Mouse (Mus musculus) midbrain, embryonic 13.5 days (tissue): Measurements from ENCODE around the gene Mfsd1. TPM values are rescaled to one million over a fixed set of nuclear protein-coding genes. Genes with fewer than 3 reads are reported as not detected.

Experiments used
- ATAC-seq: fragments of 200-750 bp; cut with Nextera tagmentation; 2 replicates; pipeline ENCODE4 v1.8.0; 2017; ENCODE audit warnings: mild to moderate bottlenecking, moderate TSS enrichment, moderate library complexity
- H3K27ac ChIP-seq: fragments of 300-500 bp; sonication (generic); 2 replicates; pipeline ENCODE4 v1.5.1; 2015; ENCODE audit warnings: inconsistent platforms, mild to moderate bottlenecking, moderate library complexity
- H3K27me3 ChIP-seq: fragments of 300-500 bp; sonication (generic); 2 replicates; pipeline ENCODE4 v1.6.1; 2015; ENCODE audit warnings: mild to moderate bottlenecking, inconsistent platforms
- H3K36me3 ChIP-seq: fragments of 300-500 bp; sonication (generic); 2 replicates; pipeline ENCODE4 v1.6.1; 2015; ENCODE audit warnings: mild to moderate bottlenecking, inconsistent platforms
- H3K4me1 ChIP-seq: fragments of 300-500 bp; sonication (generic); replicated peaks from 2 replicates; pipeline ENCODE4 v1.6.1; 2015; ENCODE audit warnings: inconsistent platforms
- H3K4me2 ChIP-seq: fragments of 300-500 bp; sonication (generic); replicated peaks from 2 replicates; pipeline ENCODE4 v1.6.1; 2015; ENCODE audit warnings: moderate library complexity, mild to moderate bottlenecking, inconsistent platforms
- H3K4me3 ChIP-seq: fragments of 300-500 bp; sonication (generic); replicated peaks from 2 replicates; pipeline ENCODE4 v1.5.1; 2015; ENCODE audit warnings: mild to moderate bottlenecking, inconsistent platforms
- H3K9ac ChIP-seq: fragments of 300-500 bp; sonication (generic); replicated peaks from 2 replicates; pipeline ENCODE4 v1.6.1; 2015; ENCODE audit warnings: mild to moderate bottlenecking, inconsistent platforms
- H3K9me3 ChIP-seq: fragments of 300-500 bp; sonication (generic); 2 replicates; pipeline ENCODE4 v1.6.1; 2016; ENCODE audit warnings: mild to moderate bottlenecking, inconsistent platforms
- WGBS: fragments of 180-500 bp; shearing (Covaris S2); methylation state at CpG from one replicate; pipeline ENCODE4 v1.1.7; 2015; 5-methylcytosine and 5-hydroxymethylcytosine counted together
- polyA plus RNA-seq: library from polyadenylated mRNA; unstranded; fragments of >200 nt; fragmentation: Nextera tagmentation; extraction: Ambion mirVana; gene quantifications from 2 replicates; pipeline ENCODE4 v1.2.1, GENCODE M21; 2015

Gene Mfsd1
- 40.1 and 41.2 TPM in 2 replicates for polyA plus RNA-seq

GRCm38 (mm10) chr3:67582273-67583124, at the start of gene Mfsd1:
Gene Mfsd1 (plus strand): TSS chr3:67582741.
- Histone ChIP-seq H3K27ac (peak within 1 kb of the TSS; percentile 76), H3K27me3 (peaks cover 20% of the 10 kb centered on the region; the same call in 1 of the 2 replicates), H3K9ac (peak within 1 kb of the TSS; percentile 84), H3K4me1 (peaks cover 13% of the 10 kb centered on the region), H3K4me3 (peak within 1 kb of the TSS; percentile 90), H3K36me3 (peaks cover 17% of the 10 kb centered on the region; the same call in 1 of the 2 replicates), H3K4me2 (peak within 1 kb of the TSS; percentile 93), H3K9me3 (no peaks in the 10 kb centered on the region)
- peak; percentile 97 for ATAC-seq
- WGBS: 4% methylated on average over 54 of the region's 54 CpGs

- no peak overlapping the region for H3K4me2 ChIP-seq
- H3K27ac ChIP-seq: no peak overlapping the region
- H3K9ac ChIP-seq: no peak overlapping the region
- no peaks in the 10 kb centered on the region for H3K9me3 ChIP-seq
- no peaks in the 10 kb centered on the region for H3K4me1 ChIP-seq
- 80% methylated on average over 8 of the region's 8 CpGs for WGBS
- H3K36me3 ChIP-seq: no peaks in the 10 kb centered on the region
- no peaks in the 10 kb centered on the region for H3K27me3 ChIP-seq
- ATAC-seq: no peak
- H3K4me3 ChIP-seq: no peak overlapping the region
Observed at GRCm38 (mm10) chr3:67543630-67544029, 38.9 kb upstream of the Mfsd1 start.

- ATAC-seq: no peak
- Histone ChIP-seq H3K9ac (no peak overlapping the region), H3K4me2 (no peak overlapping the region), H3K27ac (no peak overlapping the region), H3K4me1 (peaks cover 3% of the 10 kb centered on the region; the same call in 1 of the 2 replicates), H3K36me3 (no peaks in the 10 kb centered on the region), H3K4me3 (no peak overlapping the region), H3K27me3 (no peaks in the 10 kb centered on the region), H3K9me3 (no peaks in the 10 kb centered on the region)
- WGBS: 72% methylated on average over 3 of the region's 3 CpGs
Observed at GRCm38 (mm10) chr3:67551193-67551592, 31.3 kb upstream of the Mfsd1 start.

GRCm38 (mm10) chr3:67553281-67553680, 29.3 kb upstream of the Mfsd1 start:
- no peaks in the 10 kb centered on the region for H3K36me3 ChIP-seq
- H3K4me1 ChIP-seq: peaks cover 17% of the 10 kb centered on the region
- H3K4me2 ChIP-seq: no peak overlapping the region
- no peak overlapping the region for H3K9ac ChIP-seq
- no peaks in the 10 kb centered on the region for H3K27me3 ChIP-seq
- 48% methylated on average over 4 of the region's 4 CpGs for WGBS
- no peak overlapping the region for H3K27ac ChIP-seq
- H3K9me3 ChIP-seq: no peaks in the 10 kb centered on the region
- no peak for ATAC-seq
- no peak overlapping the region for H3K4me3 ChIP-seq

GRCm38 (mm10) chr3:67553927-67554448, 28.6 kb upstream of the Mfsd1 start:
- Histone ChIP-seq H3K9me3 (no peaks in the 10 kb centered on the region), H3K36me3 (no peaks in the 10 kb centered on the region), H3K27me3 (no peaks in the 10 kb centered on the region), H3K4me3 (no peak overlapping the region), H3K9ac (no peak overlapping the region), H3K4me2 (no peak overlapping the region), H3K27ac (no peak overlapping the region), H3K4me1 (peaks cover 20% of the 10 kb centered on the region)
- 93% methylated on average over 5 of the region's 5 CpGs for WGBS
- no peak for ATAC-seq

- Histone ChIP-seq H3K4me2 (no peak overlapping the region), H3K27me3 (no peaks in the 10 kb centered on the region), H3K27ac (no peak overlapping the region), H3K4me1 (peaks cover 20% of the 10 kb centered on the region), H3K4me3 (no peak overlapping the region), H3K36me3 (no peaks in the 10 kb centered on the region), H3K9me3 (no peaks in the 10 kb centered on the region), H3K9ac (no peak overlapping the region)
- ATAC-seq: no peak
- WGBS: 88% methylated on average over 5 of the region's 5 CpGs
Observed at GRCm38 (mm10) chr3:67555211-67555610, 27.3 kb upstream of the Mfsd1 start.

GRCm38 (mm10) chr3:67557200-67557651, 25.3 kb upstream of the Mfsd1 start:
- Histone ChIP-seq H3K4me3 (peak overlapping the region; percentile 22), H3K27me3 (no peaks in the 10 kb centered on the region), H3K4me2 (peak overlapping the region; percentile 45), H3K9ac (no peak overlapping the region), H3K27ac (peak overlapping the region; percentile 76), H3K36me3 (no peaks in the 10 kb centered on the region), H3K4me1 (peaks cover 20% of the 10 kb centered on the region), H3K9me3 (no peaks in the 10 kb centered on the region)
- ATAC-seq: peak; percentile 96
- WGBS: 27% methylated on average over 14 of the region's 14 CpGs

GRCm38 (mm10) chr3:67557718-67558354, 24.7 kb upstream of the Mfsd1 start:
- Histone ChIP-seq H3K4me2 (peak overlapping the region; percentile 45), H3K36me3 (no peaks in the 10 kb centered on the region), H3K27me3 (no peaks in the 10 kb centered on the region), H3K27ac (peak overlapping the region; percentile 76), H3K9me3 (no peaks in the 10 kb centered on the region), H3K4me3 (peak overlapping the region; percentile 22), H3K4me1 (peaks cover 20% of the 10 kb centered on the region), H3K9ac (no peak overlapping the region)
- WGBS: 72% methylated on average over 14 of the region's 14 CpGs
- ATAC-seq: peak; percentile 41; the same call in 1 of the 2 replicates

GRCm38 (mm10) chr3:67564731-67565357, 17.7 kb upstream of the Mfsd1 start:
- Histone ChIP-seq H3K27me3 (peaks cover 9% of the 10 kb centered on the region; the same call in 1 of the 2 replicates), H3K4me3 (no peak overlapping the region), H3K9ac (no peak overlapping the region), H3K4me1 (0 out of 2 replicates have a peak, but pooled peaks cover 3% of the 10 kb centered on the region), H3K36me3 (no peaks in the 10 kb centered on the region), H3K4me2 (no peak overlapping the region), H3K27ac (no peak overlapping the region), H3K9me3 (no peaks in the 10 kb centered on the region)
- WGBS: 57% methylated on average over 5 of the region's 5 CpGs
- ATAC-seq: 0 out of 2 replicates have a peak, but pooled peaks have one; percentile 67

GRCm38 (mm10) chr3:67565540-67566227, 16.9 kb upstream of the Mfsd1 start:
- Histone ChIP-seq H3K27me3 (peaks cover 13% of the 10 kb centered on the region), H3K4me1 (0 out of 2 replicates have a peak, but pooled peaks cover 3% of the 10 kb centered on the region), H3K9me3 (no peaks in the 10 kb centered on the region), H3K9ac (no peak overlapping the region), H3K36me3 (no peaks in the 10 kb centered on the region), H3K4me2 (no peak overlapping the region), H3K4me3 (no peak overlapping the region), H3K27ac (no peak overlapping the region)
- no peak for ATAC-seq
- WGBS: 79% methylated on average over 8 of the region's 8 CpGs

- peak; percentile 65 for ATAC-seq
- WGBS: 22% methylated on average over 17 of the region's 17 CpGs
- Histone ChIP-seq H3K27ac (no peak overlapping the region), H3K27me3 (peaks cover 24% of the 10 kb centered on the region), H3K4me1 (peaks cover 10% of the 10 kb centered on the region; the same call in 1 of the 2 replicates), H3K4me3 (no peak overlapping the region; the same call in 1 of the 2 replicates), H3K36me3 (no peaks in the 10 kb centered on the region), H3K4me2 (peak overlapping the region; percentile 43), H3K9me3 (no peaks in the 10 kb centered on the region), H3K9ac (no peak overlapping the region; the same call in 1 of the 2 replicates)
Observed at GRCm38 (mm10) chr3:67568015-67568618, 14.4 kb upstream of the Mfsd1 start.
